Mouse (Mus musculus) forelimb bud, embryonic 11.5 days (tissue): ENCODE data around the gene Obox8.

Experiments
- DNase-seq: peaks from one replicate; pipeline ENCODE4 v3.0.0-alpha.2; 2012; ENCODE audit warnings: low read depth, low spot score

Gene Obox8

DNA sequence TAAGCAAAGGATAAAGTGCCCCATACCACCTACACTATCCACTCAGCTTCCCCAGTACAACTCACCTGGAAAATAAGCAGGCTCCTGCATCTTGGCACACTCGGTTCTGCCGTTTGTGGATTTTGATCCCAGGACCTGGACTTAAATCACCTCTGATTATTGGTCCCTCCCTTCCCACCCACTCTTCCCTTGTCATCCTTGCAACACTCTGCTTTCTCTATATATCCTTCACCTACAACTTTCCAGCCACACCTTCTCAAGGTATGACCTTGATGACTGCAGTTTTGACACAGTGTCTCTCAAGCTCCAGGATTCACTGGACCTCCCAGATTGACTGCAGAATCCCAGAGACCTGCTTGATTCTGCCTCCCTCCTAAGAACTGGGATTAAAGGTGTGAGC is at the start of gene Obox8:
Gene Obox8 (minus strand): TSS at position 101 of the 400 bp plus-strand sequence.
- DNase-seq, result no peak

DNA sequence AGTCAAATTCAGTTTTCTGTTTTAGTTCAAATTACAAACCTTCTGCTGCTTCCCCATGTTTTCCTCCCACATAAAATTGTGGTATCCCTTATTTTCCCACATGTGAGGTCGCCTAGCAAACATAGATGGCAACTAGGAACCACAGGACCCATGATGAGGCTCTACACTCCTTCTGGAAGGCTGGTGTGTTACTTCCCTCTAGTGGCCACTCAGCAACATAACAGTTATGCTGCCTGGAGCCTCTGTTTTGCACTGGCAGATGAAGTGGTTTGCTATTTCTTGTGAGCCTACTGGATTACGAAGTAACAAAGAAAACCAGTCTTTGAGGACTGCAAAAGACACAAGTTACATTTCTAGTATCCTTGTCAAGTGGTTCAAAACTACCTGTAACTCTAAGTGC is 16.1 kb downstream of the Obox8 start:
- DNase-seq, result no peak

- DNase-seq, result no peak
These were observed 24.7 kb downstream of the Obox8 start for GRCm38 (mm10) chr7:14308671-14309070.

DNA sequence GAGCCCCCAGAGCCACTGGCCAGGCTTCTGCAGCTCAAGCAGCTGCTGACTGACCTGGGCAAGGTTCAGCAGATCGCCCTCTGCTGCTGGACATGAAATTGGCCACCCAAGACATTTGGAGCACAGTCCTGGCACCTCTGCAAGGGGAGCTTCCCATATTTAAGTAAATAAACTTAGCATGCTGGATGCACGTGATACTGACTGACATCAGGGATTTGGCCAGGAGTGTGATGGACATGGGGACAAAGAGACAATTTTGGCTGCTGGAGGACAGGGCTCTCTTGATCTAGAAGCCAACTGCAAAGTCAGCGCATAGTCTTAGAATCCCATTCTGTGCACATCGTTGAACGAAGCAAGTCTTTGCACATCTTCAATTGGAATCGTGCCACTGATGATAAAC is 25.8 kb downstream of the Obox8 start:
- DNase-seq, result no peak
